Mouse (Mus musculus) kidney, embryonic 15.5 days (tissue): ENCODE data around the gene Stard8. TPM values are rescaled to one million over a fixed set of nuclear protein-coding genes. Genes with fewer than 3 reads are reported as not detected.

Experiments
- ATAC-seq: fragments of 200-750 bp; cut with Nextera tagmentation; replicated peaks from 2 replicates; pipeline ENCODE4 v1.8.0; 2017; ENCODE audit warnings: moderate TSS enrichment; ENCODE audit not compliant: low FRiP score
- H3K27ac ChIP-seq: fragments of 300-500 bp; sonication (generic); 2 replicates; pipeline ENCODE4 v1.5.1; 2015; ENCODE audit warnings: mild to moderate bottlenecking, inconsistent platforms
- H3K27me3 ChIP-seq: fragments of 300-500 bp; sonication (generic); 2 replicates; pipeline ENCODE4 v1.6.1; 2015; ENCODE audit warnings: inconsistent platforms
- H3K36me3 ChIP-seq: fragments of 300-500 bp; sonication (generic); 2 replicates; pipeline ENCODE4 v1.6.1; 2015; ENCODE audit warnings: inconsistent platforms
- H3K4me1 ChIP-seq: fragments of 300-500 bp; sonication (generic); 2 replicates; pipeline ENCODE4 v1.6.1; 2015; ENCODE audit warnings: inconsistent platforms
- H3K4me2 ChIP-seq: fragments of 300-500 bp; sonication (generic); 2 replicates; pipeline ENCODE4 v1.6.1; 2015; ENCODE audit warnings: moderate library complexity, mild to moderate bottlenecking, inconsistent platforms
- H3K4me3 ChIP-seq: fragments of 300-500 bp; sonication (generic); replicated peaks from 2 replicates; pipeline ENCODE4 v1.5.1; 2015; ENCODE audit warnings: mild to moderate bottlenecking, inconsistent platforms
- H3K9ac ChIP-seq: fragments of 300-500 bp; sonication (generic); 2 replicates; pipeline ENCODE4 v1.6.1; 2015; ENCODE audit warnings: mild to moderate bottlenecking, inconsistent platforms
- H3K9me3 ChIP-seq: fragments of 300-500 bp; sonication (generic); replicated peaks from 2 replicates; pipeline ENCODE4 v1.6.1; 2016; ENCODE audit warnings: inconsistent platforms
- WGBS: fragments of 180-500 bp; shearing (Covaris S2); methylation state at CpG from one replicate; pipeline ENCODE4 v1.1.7; 2015; ENCODE audit warnings: mixed read lengths; 5-methylcytosine and 5-hydroxymethylcytosine counted together
- polyA plus RNA-seq: library from polyadenylated mRNA; unstranded; fragments of >200 nt; fragmentation: Nextera tagmentation; extraction: Ambion mirVana; gene quantifications from 2 replicates; pipeline ENCODE4 v1.2.1, GENCODE M21; 2015

Gene Stard8
- polyA plus RNA-seq, 1 experiment from 2014 or later, result 15.8 TPM

GRCm38 (mm10) chrX:99016987-99017386 is 13.9 kb downstream of the Stard8 start:
- no peaks in the 10 kb centered on the region for H3K36me3 ChIP-seq
- WGBS, result 86% methylated on average over 8 of the region's 8 CpGs
- no peaks in the 10 kb centered on the region for H3K4me1 ChIP-seq
- peaks cover 68% of the 10 kb centered on the region for H3K27me3 ChIP-seq
- no peaks in the 10 kb centered on the region for H3K9me3 ChIP-seq
- no peak overlapping the region for H3K9ac ChIP-seq
- no peak overlapping the region for H3K4me2 ChIP-seq
- no peak for ATAC-seq
- no peak overlapping the region for H3K4me3 ChIP-seq
- H3K27ac ChIP-seq, result no peak overlapping the region

- H3K9ac ChIP-seq, result no peak overlapping the region
- H3K9me3 ChIP-seq, result no peaks in the 10 kb centered on the region
- WGBS, result 84% methylated on average over 6 of the region's 6 CpGs
- no peak overlapping the region for H3K4me2 ChIP-seq
- peaks cover 72% of the 10 kb centered on the region for H3K27me3 ChIP-seq
- ATAC-seq, result no peak
- H3K27ac ChIP-seq, result no peak overlapping the region
- H3K4me1 ChIP-seq, result no peaks in the 10 kb centered on the region
- no peak overlapping the region for H3K4me3 ChIP-seq
- H3K36me3 ChIP-seq, result no peaks in the 10 kb centered on the region
These were observed 14.8 kb downstream of the Stard8 start for GRCm38 (mm10) chrX:99017874-99018273.

GRCm38 (mm10) chrX:99019303-99019702 is 16.3 kb downstream of the Stard8 start:
- no peak for ATAC-seq
- peaks cover 76% of the 10 kb centered on the region for H3K27me3 ChIP-seq
- no peak overlapping the region for H3K4me3 ChIP-seq
- H3K9ac ChIP-seq, result no peak overlapping the region
- no peaks in the 10 kb centered on the region for H3K4me1 ChIP-seq
- no peaks in the 10 kb centered on the region for H3K9me3 ChIP-seq
- no peak overlapping the region for H3K4me2 ChIP-seq
- no peak overlapping the region for H3K27ac ChIP-seq
- 79% methylated on average over 4 of the region's 4 CpGs for WGBS
- no peaks in the 10 kb centered on the region for H3K36me3 ChIP-seq

- no peak overlapping the region for H3K9ac ChIP-seq
- H3K36me3 ChIP-seq, result no peaks in the 10 kb centered on the region
- no peaks in the 10 kb centered on the region for H3K4me1 ChIP-seq
- H3K27ac ChIP-seq, result no peak overlapping the region
- H3K4me2 ChIP-seq, result no peak overlapping the region
- H3K27me3 ChIP-seq, result peaks cover 72% of the 10 kb centered on the region
- ATAC-seq, result no peak
- H3K9me3 ChIP-seq, result no peaks in the 10 kb centered on the region
- 61% methylated on average over 4 of the region's 4 CpGs for WGBS
- H3K4me3 ChIP-seq, result no peak overlapping the region
These were observed 17.2 kb downstream of the Stard8 start for GRCm38 (mm10) chrX:99020215-99020614.

GRCm38 (mm10) chrX:99021593-99021992 is 18.5 kb downstream of the Stard8 start:
- H3K9me3 ChIP-seq, result no peaks in the 10 kb centered on the region
- H3K4me3 ChIP-seq, result no peak overlapping the region
- no peak overlapping the region for H3K4me2 ChIP-seq
- no peak overlapping the region for H3K9ac ChIP-seq
- H3K27me3 ChIP-seq, result peaks cover 81% of the 10 kb centered on the region
- no peak for ATAC-seq
- H3K27ac ChIP-seq, result no peak overlapping the region
- H3K4me1 ChIP-seq, result no peaks in the 10 kb centered on the region
- no peaks in the 10 kb centered on the region for H3K36me3 ChIP-seq
- WGBS, result 60% methylated on average over 2 of the region's 2 CpGs

- no peak for ATAC-seq
- WGBS, result 91% methylated on average over 1 of the region's 1 CpGs
- no peaks in the 10 kb centered on the region for H3K4me1 ChIP-seq
These were observed 20.9 kb downstream of the Stard8 start for GRCm38 (mm10) chrX:99023951-99024350.

GRCm38 (mm10) chrX:99035407-99035806 is 32.4 kb downstream of the Stard8 start:
- Histone ChIP-seq H3K9ac (no peak overlapping the region), H3K4me2 (no peak overlapping the region), H3K27me3 (peaks cover 61% of the 10 kb centered on the region), H3K36me3 (no peaks in the 10 kb centered on the region), H3K4me3 (no peak overlapping the region), H3K9me3 (no peaks in the 10 kb centered on the region), H3K4me1 (no peaks in the 10 kb centered on the region), H3K27ac (no peak overlapping the region)
- ATAC-seq, result no peak
- 55% methylated on average over 3 of the region's 3 CpGs for WGBS

More at GRCm38 (mm10) chrX:99023951-99024350, 20.9 kb downstream of the Stard8 start:
- H3K9ac ChIP-seq, result no peak overlapping the region
- no peaks in the 10 kb centered on the region for H3K36me3 ChIP-seq
- H3K4me3 ChIP-seq, result no peak overlapping the region
- H3K27ac ChIP-seq, result no peak overlapping the region
- peaks cover 82% of the 10 kb centered on the region for H3K27me3 ChIP-seq
- no peak overlapping the region for H3K4me2 ChIP-seq
- H3K9me3 ChIP-seq, result no peaks in the 10 kb centered on the region

GRCm38 (mm10) chrX:99042451-99042951 is 39.5 kb downstream of the Stard8 start:
- H3K36me3 ChIP-seq, result no peaks in the 10 kb centered on the region
- ATAC-seq, result peak; percentile 98
- H3K4me1 ChIP-seq, result peaks cover 15% of the 10 kb centered on the region
- H3K4me2 ChIP-seq, result peak overlapping the region; percentile 87
- WGBS, result 19% methylated on average over 30 of the region's 31 CpGs
- peaks cover 70% of the 10 kb centered on the region for H3K27me3 ChIP-seq
- peak overlapping the region; percentile 55 for H3K4me3 ChIP-seq
- peak overlapping the region; percentile 55 for H3K9ac ChIP-seq
- no peaks in the 10 kb centered on the region for H3K9me3 ChIP-seq
- peak overlapping the region; percentile 83 for H3K27ac ChIP-seq

GRCm38 (mm10) chrX:99043275-99043674 is 40.2 kb downstream of the Stard8 start:
- peaks cover 70% of the 10 kb centered on the region for H3K27me3 ChIP-seq
- H3K36me3 ChIP-seq, result no peaks in the 10 kb centered on the region
- H3K4me1 ChIP-seq, result peaks cover 15% of the 10 kb centered on the region
- H3K4me2 ChIP-seq, result peak overlapping the region; percentile 87
- peak overlapping the region; percentile 55 for H3K4me3 ChIP-seq
- no peak for ATAC-seq
- H3K9ac ChIP-seq, result peak overlapping the region; percentile 55
- H3K27ac ChIP-seq, result no peak overlapping the region
- 42% methylated on average over 6 of the region's 6 CpGs for WGBS
- no peaks in the 10 kb centered on the region for H3K9me3 ChIP-seq

GRCm38 (mm10) chrX:99043739-99044138 is 40.7 kb downstream of the Stard8 start:
- Histone ChIP-seq H3K4me1 (peaks cover 15% of the 10 kb centered on the region), H3K4me3 (peak overlapping the region; percentile 55), H3K9me3 (no peaks in the 10 kb centered on the region), H3K27me3 (peaks cover 71% of the 10 kb centered on the region), H3K27ac (no peak overlapping the region), H3K4me2 (peak overlapping the region; percentile 87), H3K9ac (no peak overlapping the region), H3K36me3 (no peaks in the 10 kb centered on the region)
- 75% methylated on average over 5 of the region's 5 CpGs for WGBS
- ATAC-seq, result no peak

GRCm38 (mm10) chrX:99045315-99045714 is 42.3 kb downstream of the Stard8 start:
- Histone ChIP-seq H3K4me1 (peaks cover 15% of the 10 kb centered on the region), H3K4me3 (no peak overlapping the region), H3K27me3 (peaks cover 73% of the 10 kb centered on the region), H3K36me3 (no peaks in the 10 kb centered on the region), H3K9ac (no peak overlapping the region), H3K4me2 (peak overlapping the region; percentile 87; the same call in 1 of the 2 replicates), H3K27ac (peak overlapping the region; percentile 48; the same call in 1 of the 2 replicates), H3K9me3 (no peaks in the 10 kb centered on the region)
- WGBS, result 64% methylated on average over 7 of the region's 7 CpGs
- ATAC-seq, result no peak

GRCm38 (mm10) chrX:99046360-99047055 is 43.5 kb downstream of the Stard8 start:
- Histone ChIP-seq H3K4me3 (no peak overlapping the region), H3K4me1 (peaks cover 15% of the 10 kb centered on the region), H3K4me2 (0 out of 2 replicates have a peak overlapping the region, but pooled peaks have one; percentile 87), H3K9ac (no peak overlapping the region), H3K36me3 (no peaks in the 10 kb centered on the region), H3K27me3 (peaks cover 71% of the 10 kb centered on the region), H3K27ac (peak overlapping the region; percentile 59), H3K9me3 (no peaks in the 10 kb centered on the region)
- WGBS, result 45% methylated on average over 5 of the region's 5 CpGs
- no peak; the same call in 1 of the 2 replicates for ATAC-seq
